ENCODE assay signal across 23 mouse cellular contexts in genomic region chr9:25557378-25557777, GRCm38 (mm10).
DNase-seq lines count a peak whose midpoint lies in the region; ATAC-seq and TF ChIP-seq lines count a peak whose summit lies in the region.
"Had no signal": no experiment of that assay in that cellular context is flagged by ENCODE, and none has a peak within 500 bp of the region (broad histone marks: within the 10 kb centered on the region; RNA-seq: fewer than 3 reads in every experiment).

No protein-coding gene starts in this region.

- H3K79me2 ChIP-seq in liver, adult 2 months (ENCODE audit: control insufficient read depth, insufficient read depth, low read length) = no peaks in the 10 kb centered on the region; the same call in 1 of the 2 replicates

- H3K27ac ChIP-seq in gastrocnemius, adult 2 months = peak overlapping the region; percentile 24; the same call in 1 of the 2 replicates
- H3K27ac ChIP-seq in liver, adult 2 months (replicated peaks; ENCODE audit: insufficient read depth, low read depth, low read length) = no peak overlapping the region
- no peak overlapping the region for H3K27ac ChIP-seq in liver, embryonic 11.5 days (ENCODE audit: low read depth, low read length)
- H3K27ac ChIP-seq: embryonic facial prominence, embryonic 12.5 days; embryonic facial prominence, embryonic 15.5 days; hindbrain, embryonic 10.5 days; hindbrain, embryonic 14.5 days; hindbrain, postnatal 0 days had no signal

- peaks cover 8% of the 10 kb centered on the region; the same call in 1 of the 2 replicates for H3K4me1 ChIP-seq in liver, adult 2 months (ENCODE audit: control insufficient read depth, insufficient read depth, low read length)
- H3K4me1 ChIP-seq in liver, embryonic 11.5 days (replicated peaks; ENCODE audit: control insufficient read depth, insufficient read depth, low read length) = 0 out of 2 replicates have a peak, but pooled peaks cover 2% of the 10 kb centered on the region
- H3K4me1 ChIP-seq: hindbrain, embryonic 10.5 days had no signal

- no peaks in the 10 kb centered on the region for H3K27me3 ChIP-seq in liver, adult 2 months (ENCODE audit: control insufficient read depth, insufficient read depth, low read length)
- H3K27me3 ChIP-seq in liver, embryonic 11.5 days (replicated peaks; ENCODE audit: control insufficient read depth, insufficient read depth, low read length) = no peaks in the 10 kb centered on the region
- H3K27me3 ChIP-seq: embryonic facial prominence, embryonic 12.5 days; embryonic facial prominence, embryonic 15.5 days; Patski had no signal

- H3K9ac ChIP-seq in liver, adult 2 months (ENCODE audit: low read depth, low read length) = no peak overlapping the region
- no peak overlapping the region for H3K9ac ChIP-seq in liver, embryonic 11.5 days (ENCODE audit: low read depth, low read length)
- H3K9ac ChIP-seq: embryonic facial prominence, embryonic 12.5 days; embryonic facial prominence, embryonic 15.5 days; forebrain, postnatal 0 days; hindbrain, embryonic 14.5 days had no signal

- TF ChIP-seq CTCF in gastrocnemius, adult 2 months (IDR thresholded peaks at IDR 0.05) = no peak
- TF ChIP-seq CTCF in liver, adult 2 months (IDR thresholded peaks at IDR 0.05; ENCODE audit: low read depth, low read length) = no peak

- no peak overlapping the region for H3K4me2 ChIP-seq in liver, embryonic 11.5 days
- H3K4me2 ChIP-seq: embryonic facial prominence, embryonic 12.5 days; embryonic facial prominence, embryonic 15.5 days; heart, embryonic 11.5 days; hindbrain, embryonic 14.5 days had no signal

- no peak overlapping the region for H3K4me3 ChIP-seq in gastrocnemius, adult 2 months
- H3K4me3 ChIP-seq in liver, adult 2 months (ENCODE audit: insufficient read depth, low read depth, low read length) = no peak overlapping the region
- no peak overlapping the region for H3K4me3 ChIP-seq in liver, embryonic 11.5 days (ENCODE audit: low read depth, low read length)
- H3K4me3 ChIP-seq: embryonic facial prominence, embryonic 12.5 days; embryonic facial prominence, embryonic 15.5 days; hindbrain, embryonic 10.5 days had no signal

- no peak for TF ChIP-seq POLR2A in liver, adult 2 months (IDR thresholded peaks at IDR 0.05; ENCODE audit: extremely low read depth, insufficient read depth, low read length)

- intact Hi-C loops in gastrocnemius, adult 2 months (cut with DNase I) = no loop called here

- no peak for ATAC-seq in liver, embryonic 11.5 days (replicated peaks; ENCODE audit: low FRiP score)
- 0 out of 2 replicates have a peak, but pooled peaks have one; percentile 15 for ATAC-seq in megakaryocyte-erythroid progenitor cell, adult 5-6 weeks (replicated peaks; ENCODE audit: low FRiP score, low TSS enrichment, poor library complexity, severe bottlenecking)
- ATAC-seq: forebrain, embryonic 14.5 days; forebrain, postnatal 0 days; hindbrain, postnatal 0 days; inflammation-experienced regulatory T-cells, adult 6 months; Patski had no signal

- no peaks in the 10 kb centered on the region for H3K36me3 ChIP-seq in liver, adult 2 months (ENCODE audit: control insufficient read depth, insufficient read depth, low read length)
- H3K36me3 ChIP-seq in liver, embryonic 11.5 days (ENCODE audit: control insufficient read depth, insufficient read depth, low read length) = no peaks in the 10 kb centered on the region
- H3K36me3 ChIP-seq: embryonic facial prominence, embryonic 12.5 days; embryonic facial prominence, embryonic 15.5 days; hindbrain, embryonic 10.5 days had no signal

- DNase-seq in gastrocnemius, adult 2 months = no peak
- no peak for DNase-seq in gastrocnemius, postnatal 10 days
- peak; percentile 66 for DNase-seq in liver, adult 2 months (ENCODE audit: extremely low read depth, low read depth, low spot score)
- no peak for DNase-seq in liver, embryonic 11.5 days (ENCODE audit: low spot score)
- DNase-seq in thymus, postnatal 10 days (ENCODE audit: low spot score in 2 of 2) = no peak
- DNase-seq: adrenal gland, postnatal 10 days; adrenal gland, postnatal 36 days; cerebellum, adult 18-20 months; cerebellum, adult 9-10 months; cerebellum, postnatal 14 days; forebrain, postnatal 0 days; gastrocnemius, postnatal 36 days; heart, postnatal 36 days had no signal

- 98% methylated on average over 2 of the region's 2 CpGs for WGBS in liver, adult 2 months
- 73% methylated on average over 2 of the region's 2 CpGs for WGBS in liver, embryonic 11.5 days

- H3K9me3 ChIP-seq in liver, embryonic 11.5 days (ENCODE audit: control insufficient read depth, low read length) = no peaks in the 10 kb centered on the region
- H3K9me3 ChIP-seq: embryonic facial prominence, embryonic 12.5 days; embryonic facial prominence, embryonic 15.5 days; hindbrain, embryonic 10.5 days had no signal
